Mouse (Mus musculus) ES-Bruce4 (cell line): ENCODE measurements around the gene Ano6. TPM values are rescaled to one million over a fixed set of nuclear protein-coding genes. Genes with fewer than 3 reads are reported as not detected.

ENCODE experiments used
- H3K27ac ChIP-seq: 2 replicates; pipeline ENCODE4 v1.5.1; 2012; ENCODE audit warnings: low read length, inconsistent platforms; ENCODE audit not compliant: insufficient read depth
- H3K27me3 ChIP-seq: 2 replicates; pipeline ENCODE4 v1.6.1; 2012; ENCODE audit warnings: mild to moderate bottlenecking, low read length, inconsistent platforms; ENCODE audit not compliant: control insufficient read depth, poor library complexity, insufficient read depth, severe bottlenecking
- H3K36me3 ChIP-seq: 2 replicates; pipeline ENCODE4 v1.6.1; 2012; ENCODE audit warnings: inconsistent platforms, mild to moderate bottlenecking, low read length, moderate library complexity; ENCODE audit not compliant: control insufficient read depth, poor library complexity, insufficient read depth, severe bottlenecking
- H3K4me1 ChIP-seq: one replicate; pipeline ENCODE4 v1.8.1; 2011; ENCODE audit warnings: low read length; ENCODE audit not compliant: control insufficient read depth, insufficient read depth
- H3K4me3 ChIP-seq: 2 replicates; pipeline ENCODE4 v1.5.1; 2011; ENCODE audit warnings: low read depth, mild to moderate bottlenecking, low read length
- H3K9ac ChIP-seq: 2 replicates; pipeline ENCODE4 v1.6.1; 2012; ENCODE audit warnings: low read depth, mild to moderate bottlenecking, inconsistent platforms; ENCODE audit not compliant: poor library complexity, severe bottlenecking
- H3K9me3 ChIP-seq: replicated peaks from 2 replicates; pipeline ENCODE4 v1.6.1; 2012; ENCODE audit warnings: mild to moderate bottlenecking, low read length, inconsistent platforms; ENCODE audit not compliant: control insufficient read depth, poor library complexity, insufficient read depth, severe bottlenecking
- CTCF ChIP-seq: IDR thresholded peaks from one replicate; pipeline ENCODE4 v1.8.1; 2011; ENCODE audit warnings: low read depth, low read length
- EP300 ChIP-seq: IDR thresholded peaks from 2 replicates; pipeline ENCODE4 v1.6.1; 2011; ENCODE audit warnings: low read depth, low read length; ENCODE audit not compliant: insufficient read depth
- POLR2A ChIP-seq: IDR thresholded peaks from one replicate; pipeline ENCODE4 v1.8.1; 2011; ENCODE audit warnings: low read length; ENCODE audit not compliant: insufficient read depth
- polyA plus RNA-seq: library from polyadenylated mRNA; stranded (reverse); fragments of >200 nt; gene quantifications from 2 replicates; pipeline ENCODE4 v1.2.4, GENCODE M21; 2011; ENCODE audit warnings: low read depth; ENCODE audit not compliant: missing spikeins, insufficient read depth, insufficient read length

Gene Ano6
- polyA plus RNA-seq, 1 experiment, result 42.5 TPM

- H3K9me3 ChIP-seq, result no peaks in the 10 kb centered on the region
- H3K36me3 ChIP-seq, result no peaks in the 10 kb centered on the region
- no peak overlapping the region for H3K4me3 ChIP-seq
- no peak overlapping the region for H3K9ac ChIP-seq
- peaks cover 2% of the 10 kb centered on the region for H3K4me1 ChIP-seq
- no peaks in the 10 kb centered on the region for H3K27me3 ChIP-seq
- H3K27ac ChIP-seq, result no peak overlapping the region
- no peak for TF ChIP-seq EP300
- TF ChIP-seq CTCF, result no peak
Observed at GRCm38 (mm10) chr15:95817501-95817900, 26.9 kb downstream of the Ano6 start.

- H3K9me3 ChIP-seq, result no peaks in the 10 kb centered on the region
- H3K36me3 ChIP-seq, result no peaks in the 10 kb centered on the region
- no peaks in the 10 kb centered on the region for H3K27me3 ChIP-seq
- TF ChIP-seq EP300, result no peak
- no peak for TF ChIP-seq POLR2A
- no peak for TF ChIP-seq CTCF
- no peak overlapping the region for H3K9ac ChIP-seq
- no peak overlapping the region for H3K4me3 ChIP-seq
- no peak overlapping the region for H3K27ac ChIP-seq
- no peaks in the 10 kb centered on the region for H3K4me1 ChIP-seq
Observed at GRCm38 (mm10) chr15:95819249-95820035, 28.8 kb downstream of the Ano6 start.

GRCm38 (mm10) chr15:95820142-95820541, 29.5 kb downstream of the Ano6 start:
- H3K4me1 ChIP-seq, result no peaks in the 10 kb centered on the region
- H3K27ac ChIP-seq, result peak overlapping the region; percentile 7; the same call in 1 of the 2 replicates
- no peaks in the 10 kb centered on the region for H3K9me3 ChIP-seq
- H3K4me3 ChIP-seq, result peak overlapping the region; percentile 41
- peak overlapping the region; percentile 21 for H3K9ac ChIP-seq
- H3K36me3 ChIP-seq, result no peaks in the 10 kb centered on the region
- H3K27me3 ChIP-seq, result no peaks in the 10 kb centered on the region
- no peak for TF ChIP-seq CTCF
- TF ChIP-seq POLR2A, result no peak
- no peak for TF ChIP-seq EP300

DNA sequence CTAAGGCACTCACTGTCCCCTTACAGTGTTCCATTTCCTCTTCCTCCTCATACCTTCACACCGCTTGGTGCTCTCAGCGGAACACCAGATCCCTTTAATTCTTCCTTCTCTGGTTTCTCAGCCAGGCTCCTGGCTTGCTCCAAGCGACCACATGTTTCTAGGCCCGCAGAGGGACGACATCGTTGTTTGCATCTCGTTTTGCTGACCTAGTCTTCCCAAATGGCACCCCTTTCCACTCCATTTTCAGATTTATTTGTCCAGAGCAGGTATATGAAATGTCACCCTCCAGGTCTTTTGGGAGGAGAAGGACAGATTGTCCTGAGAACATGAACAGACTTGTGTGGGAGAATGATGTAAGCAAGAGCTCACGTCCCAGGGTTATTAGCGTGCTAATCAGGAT, 30.0 kb downstream of the Ano6 start:
- Histone ChIP-seq H3K9me3 (no peaks in the 10 kb centered on the region), H3K4me3 (peak overlapping the region; percentile 41), H3K27me3 (no peaks in the 10 kb centered on the region), H3K9ac (peak overlapping the region; percentile 21), H3K36me3 (no peaks in the 10 kb centered on the region), H3K4me1 (no peaks in the 10 kb centered on the region), H3K27ac (peak overlapping the region; percentile 7; the same call in 1 of the 2 replicates)
- no peak for TF ChIP-seq EP300
- TF ChIP-seq CTCF, result no peak
- TF ChIP-seq POLR2A, result no peak

- Histone ChIP-seq H3K27ac (no peak overlapping the region), H3K4me1 (no peaks in the 10 kb centered on the region), H3K4me3 (no peak overlapping the region), H3K36me3 (no peaks in the 10 kb centered on the region), H3K9me3 (no peaks in the 10 kb centered on the region), H3K27me3 (no peaks in the 10 kb centered on the region), H3K9ac (no peak overlapping the region)
- TF ChIP-seq CTCF (no peak), POLR2A (no peak), EP300 (no peak)
Observed at GRCm38 (mm10) chr15:95822099-95822498, 31.5 kb downstream of the Ano6 start.

DNA sequence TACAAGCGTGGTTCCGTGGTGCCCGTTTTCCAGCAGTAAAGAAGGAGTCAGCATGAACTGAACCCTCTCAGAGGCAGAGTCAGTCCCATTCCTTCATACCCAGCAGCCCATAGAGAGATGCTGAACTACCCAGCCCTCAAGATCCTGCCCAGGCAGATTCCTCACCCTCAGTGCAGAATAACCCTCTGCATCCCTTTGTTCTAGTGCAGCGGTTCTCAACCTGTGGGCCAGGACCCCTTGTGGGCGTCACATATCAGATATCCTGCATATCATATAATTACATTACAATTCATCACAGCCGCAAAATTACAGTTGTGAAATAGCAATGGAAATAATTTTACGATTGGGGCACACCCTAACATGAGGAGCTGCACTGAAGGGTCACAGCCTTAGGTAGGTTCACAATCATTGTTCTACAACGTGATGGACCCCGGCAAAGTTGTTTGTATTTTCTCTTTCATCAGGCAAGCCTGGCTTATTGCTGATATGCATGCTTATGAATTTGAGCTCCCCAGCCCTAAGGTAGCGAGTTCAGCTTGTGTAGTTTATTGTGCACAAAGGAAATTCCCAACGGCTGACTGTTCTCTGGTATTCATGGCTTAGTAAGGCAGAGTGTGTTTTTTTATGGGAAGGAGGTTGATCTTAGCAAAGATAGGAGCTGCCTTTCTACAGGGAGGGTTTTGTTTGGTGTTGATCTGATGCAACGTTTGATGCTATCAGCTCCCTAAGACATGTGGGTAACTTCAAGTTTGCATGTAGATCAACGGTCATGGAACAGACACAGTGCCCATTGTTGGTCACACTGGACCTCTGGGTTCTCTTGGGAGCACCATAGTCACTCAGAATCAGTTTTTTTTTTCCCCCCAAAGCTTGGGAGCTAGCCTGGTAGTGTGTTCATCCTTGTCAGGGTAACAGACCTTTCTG, 33.0 kb downstream of the Ano6 start:
- Histone ChIP-seq H3K36me3 (no peaks in the 10 kb centered on the region), H3K27me3 (no peaks in the 10 kb centered on the region), H3K27ac (no peak overlapping the region), H3K9ac (no peak overlapping the region), H3K9me3 (no peaks in the 10 kb centered on the region), H3K4me3 (no peak overlapping the region), H3K4me1 (peaks cover 6% of the 10 kb centered on the region)
- no peak for TF ChIP-seq EP300
- no peak for TF ChIP-seq POLR2A
- TF ChIP-seq CTCF, result no peak
